Mouse (Mus musculus): Measurements from ENCODE around the gene Kyat1. TPM values are rescaled to one million over a fixed set of nuclear protein-coding genes. Genes with fewer than 3 reads are reported as not detected.

Gene Kyat1
- polyA plus RNA-seq, 1 experiment, result 35.3 TPM

DNA sequence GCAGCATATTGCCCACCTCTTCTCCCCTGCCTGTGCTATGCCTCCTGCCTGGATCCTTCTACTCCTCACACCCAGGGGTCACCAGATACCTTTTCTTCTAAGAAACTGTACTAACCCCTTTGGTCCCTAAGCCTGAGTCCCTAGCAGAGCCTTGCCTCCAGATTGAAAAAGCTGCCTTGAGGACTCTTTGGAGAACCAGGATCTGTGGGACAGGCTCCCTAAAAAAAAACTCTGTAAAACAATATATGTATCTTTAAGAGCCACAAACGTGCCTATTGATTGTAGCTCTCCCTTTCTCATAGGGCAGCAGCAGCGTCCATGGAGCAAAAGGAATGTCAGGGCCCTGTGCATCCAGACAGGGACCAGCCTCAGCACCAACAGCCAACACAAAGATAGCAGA lies 34.6 kb upstream of the Kyat1 start, which contains the start of gene Gm28035:
Gene Gm28035 (plus strand): TSS at position 301 of the 400 bp plus-strand sequence.
- Histone ChIP-seq H3K27me3 (ENCODE audit: control insufficient read depth, insufficient read depth, low read length) (no peaks in the 10 kb centered on the region), H3K4me3 (ENCODE audit: control insufficient read depth, insufficient read depth, low read length) (no peak within 1 kb of the TSS), H3K27ac (ENCODE audit: control insufficient read depth, insufficient read depth, low read length) (no peak within 1 kb of the TSS), H3K36me3 (ENCODE audit: control insufficient read depth, insufficient read depth, low read length) (peaks cover 25% of the 10 kb centered on the region), H3K4me1 (replicated peaks; ENCODE audit: control insufficient read depth, insufficient read depth, low read length) (peaks cover 44% of the 10 kb centered on the region)
- WGBS, result 90% methylated on average over 2 of the region's 2 CpGs
- no peak for DNase-seq
- TF ChIP-seq CTCF (IDR thresholded peaks at IDR 0.05; ENCODE audit: borderline replicate concordance, control insufficient read depth, extremely low read depth, insufficient read depth, low read length, poor library complexity) (no peak), POLR2A (IDR thresholded peaks at IDR 0.05; ENCODE audit: control insufficient read depth, extremely low read depth, insufficient read depth, low read length, poor library complexity) (no peak)

DNA sequence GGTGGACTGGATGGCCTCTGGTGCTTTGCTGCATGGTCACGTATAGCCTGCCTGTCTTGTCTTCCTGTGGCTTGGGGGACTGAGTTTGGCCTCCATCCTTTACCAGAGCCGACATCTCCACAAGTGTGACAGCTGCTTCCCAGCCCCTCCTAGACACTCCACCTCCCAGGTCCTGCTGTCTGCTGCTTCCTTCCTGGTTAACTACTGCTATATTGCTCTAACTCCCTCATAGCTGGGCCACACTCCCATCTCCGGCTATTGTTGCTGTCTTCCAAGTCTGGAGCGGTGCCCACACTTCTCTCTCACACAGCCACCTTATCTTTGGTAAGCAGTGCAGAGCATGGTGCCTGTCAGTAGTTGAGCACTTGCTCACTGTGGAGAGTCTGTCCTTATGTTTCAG lies 34.1 kb upstream of the Kyat1 start:
- 94% methylated on average over 4 of the region's 4 CpGs for WGBS
- Histone ChIP-seq H3K27me3 (ENCODE audit: control insufficient read depth, insufficient read depth, low read length) (no peaks in the 10 kb centered on the region), H3K4me1 (replicated peaks; ENCODE audit: control insufficient read depth, insufficient read depth, low read length) (peaks cover 41% of the 10 kb centered on the region), H3K4me3 (ENCODE audit: control insufficient read depth, insufficient read depth, low read length) (no peak overlapping the region), H3K36me3 (ENCODE audit: control insufficient read depth, insufficient read depth, low read length) (peaks cover 23% of the 10 kb centered on the region), H3K27ac (ENCODE audit: control insufficient read depth, insufficient read depth, low read length) (no peak overlapping the region)
- DNase-seq, result no peak
- no peak for TF ChIP-seq POLR2A (IDR thresholded peaks at IDR 0.05; ENCODE audit: control insufficient read depth, extremely low read depth, insufficient read depth, low read length, poor library complexity)

DNA sequence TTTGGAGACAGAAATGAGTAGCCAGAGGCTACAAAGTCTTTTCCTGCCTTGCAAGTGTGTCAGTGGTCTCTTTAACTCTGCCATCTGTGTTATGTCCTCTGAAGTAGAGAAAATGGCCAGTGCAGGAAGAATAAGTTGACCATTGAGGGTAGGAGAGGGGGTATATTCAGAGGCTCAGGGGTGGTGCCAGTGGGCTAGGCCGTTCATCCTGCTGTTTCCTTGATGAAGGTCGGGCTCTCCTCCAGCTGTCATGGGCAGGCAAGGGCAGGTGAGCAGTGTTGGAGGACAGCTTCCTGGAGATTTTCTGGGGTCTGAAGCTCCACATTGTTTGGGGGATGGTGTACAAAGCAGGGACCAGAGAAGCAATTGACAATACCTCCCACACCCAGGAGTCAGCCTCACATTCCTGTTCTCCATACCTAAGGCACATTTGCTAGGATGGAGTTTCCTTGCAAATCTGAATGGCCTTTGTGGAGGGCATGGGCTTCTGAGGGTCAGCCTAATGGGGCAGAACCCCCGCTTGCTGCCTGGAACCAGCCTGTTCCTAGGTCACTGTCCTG lies 33.3 kb upstream of the Kyat1 start:
- WGBS, result 77% methylated on average over 3 of the region's 3 CpGs
- peaks cover 16% of the 10 kb centered on the region for H3K36me3 ChIP-seq (ENCODE audit: control insufficient read depth, insufficient read depth, low read length)
- H3K27ac ChIP-seq (ENCODE audit: control insufficient read depth, insufficient read depth, low read length), result no peak overlapping the region
- DNase-seq, result no peak
- TF ChIP-seq CTCF (IDR thresholded peaks at IDR 0.05; ENCODE audit: borderline replicate concordance, control insufficient read depth, extremely low read depth, insufficient read depth, low read length, poor library complexity) (no peak), POLR2A (IDR thresholded peaks at IDR 0.05; ENCODE audit: control insufficient read depth, extremely low read depth, insufficient read depth, low read length, poor library complexity) (no peak)
- no peak overlapping the region for H3K4me3 ChIP-seq (ENCODE audit: control insufficient read depth, insufficient read depth, low read length)
- H3K4me1 ChIP-seq (replicated peaks; ENCODE audit: control insufficient read depth, insufficient read depth, low read length), result peaks cover 39% of the 10 kb centered on the region
- H3K27me3 ChIP-seq (ENCODE audit: control insufficient read depth, insufficient read depth, low read length), result no peaks in the 10 kb centered on the region

DNA sequence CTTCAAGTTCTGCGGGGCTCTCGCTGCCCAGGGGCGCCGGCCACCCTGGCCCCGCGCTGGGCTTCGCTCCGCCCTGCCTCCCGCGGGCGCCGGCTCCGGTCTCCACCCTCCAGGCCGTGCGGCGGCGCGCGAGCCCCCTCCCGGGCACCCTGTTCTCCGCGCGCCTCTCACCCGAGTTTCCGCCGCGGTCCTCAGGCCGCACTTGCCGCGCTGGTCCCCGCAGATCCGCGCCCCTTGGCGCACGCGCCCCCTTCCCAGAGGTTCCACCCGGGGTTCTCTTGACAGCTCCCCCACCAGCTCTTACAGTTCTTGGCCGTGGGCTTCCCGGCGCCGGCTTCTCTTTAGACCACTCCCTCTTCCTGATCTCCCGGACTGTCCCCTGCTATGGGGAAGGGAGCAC lies 32.2 kb upstream of the Kyat1 start:
- H3K27ac ChIP-seq (ENCODE audit: control insufficient read depth, insufficient read depth, low read length), result peak overlapping the region; percentile 45; the same call in 1 of the 2 replicates
- WGBS, result under 1% methylated on average over 42 of the region's 42 CpGs
- peaks cover 10% of the 10 kb centered on the region for H3K36me3 ChIP-seq (ENCODE audit: control insufficient read depth, insufficient read depth, low read length)
- TF ChIP-seq CTCF (IDR thresholded peaks at IDR 0.05; ENCODE audit: borderline replicate concordance, control insufficient read depth, extremely low read depth, insufficient read depth, low read length, poor library complexity), result no peak
- no peak for TF ChIP-seq POLR2A (IDR thresholded peaks at IDR 0.05; ENCODE audit: control insufficient read depth, extremely low read depth, insufficient read depth, low read length, poor library complexity)
- peaks cover 35% of the 10 kb centered on the region for H3K4me1 ChIP-seq (replicated peaks; ENCODE audit: control insufficient read depth, insufficient read depth, low read length)
- no peaks in the 10 kb centered on the region for H3K27me3 ChIP-seq (ENCODE audit: control insufficient read depth, insufficient read depth, low read length)
- H3K4me3 ChIP-seq (ENCODE audit: control insufficient read depth, insufficient read depth, low read length), result peak overlapping the region; percentile 77
- DNase-seq, result peak; percentile 71

DNA sequence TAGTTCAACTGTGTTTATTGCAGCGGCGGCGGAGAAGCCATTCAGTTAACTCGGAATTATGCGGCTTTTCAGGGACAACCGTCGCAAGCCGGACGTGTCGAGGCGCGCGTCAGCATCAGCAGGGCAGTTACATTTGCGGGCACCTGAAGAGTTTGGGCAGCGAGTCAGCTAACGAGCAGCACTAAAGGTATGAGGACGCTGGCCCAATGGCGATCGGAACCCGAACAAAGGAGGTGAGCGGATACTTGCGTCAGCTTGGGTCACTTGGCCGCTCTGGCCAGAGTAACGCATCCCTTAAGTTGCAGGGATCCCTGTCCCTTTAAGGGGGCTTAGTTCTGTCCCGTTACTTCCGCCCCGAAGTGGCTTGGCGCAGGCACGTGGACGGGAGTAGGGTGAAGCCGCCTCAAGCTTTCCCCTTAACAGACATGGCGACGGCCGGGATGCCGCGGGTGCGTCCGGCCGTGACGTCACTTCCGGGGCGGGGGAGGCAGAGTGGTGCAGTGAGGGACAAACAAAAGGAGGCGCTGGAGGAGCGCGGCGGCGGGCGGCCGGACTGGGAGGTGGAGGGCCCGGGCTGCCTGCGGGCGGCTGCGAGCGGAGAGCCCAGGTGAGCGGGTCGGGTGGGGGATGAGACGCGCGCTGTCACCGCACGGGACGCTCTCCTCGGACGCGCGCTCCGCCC lies 31.7 kb upstream of the Kyat1 start, which contains the start of gene Lrrc8a:
Gene Lrrc8a (plus strand): TSS at position 517 of the 682 bp plus-strand sequence.
- H3K36me3 ChIP-seq (ENCODE audit: control insufficient read depth, insufficient read depth, low read length), result peaks cover 10% of the 10 kb centered on the region
- 0 out of 2 replicates have a peak, but pooled peaks have one; percentile 35 for TF ChIP-seq CTCF (IDR thresholded peaks at IDR 0.05; ENCODE audit: borderline replicate concordance, control insufficient read depth, extremely low read depth, insufficient read depth, low read length, poor library complexity)
- peak; percentile 80; the same call in 1 of the 2 replicates for TF ChIP-seq POLR2A (IDR thresholded peaks at IDR 0.05; ENCODE audit: control insufficient read depth, extremely low read depth, insufficient read depth, low read length, poor library complexity)
- peak within 1 kb of the TSS; percentile 77 for H3K4me3 ChIP-seq (ENCODE audit: control insufficient read depth, insufficient read depth, low read length)
- peak; percentile 100 for DNase-seq
- H3K27ac ChIP-seq (ENCODE audit: control insufficient read depth, insufficient read depth, low read length), result peak within 1 kb of the TSS; percentile 45
- no peaks in the 10 kb centered on the region for H3K27me3 ChIP-seq (ENCODE audit: control insufficient read depth, insufficient read depth, low read length)
- WGBS, result under 1% methylated on average over 67 of the region's 67 CpGs
- H3K4me1 ChIP-seq (replicated peaks; ENCODE audit: control insufficient read depth, insufficient read depth, low read length), result peaks cover 32% of the 10 kb centered on the region

DNA sequence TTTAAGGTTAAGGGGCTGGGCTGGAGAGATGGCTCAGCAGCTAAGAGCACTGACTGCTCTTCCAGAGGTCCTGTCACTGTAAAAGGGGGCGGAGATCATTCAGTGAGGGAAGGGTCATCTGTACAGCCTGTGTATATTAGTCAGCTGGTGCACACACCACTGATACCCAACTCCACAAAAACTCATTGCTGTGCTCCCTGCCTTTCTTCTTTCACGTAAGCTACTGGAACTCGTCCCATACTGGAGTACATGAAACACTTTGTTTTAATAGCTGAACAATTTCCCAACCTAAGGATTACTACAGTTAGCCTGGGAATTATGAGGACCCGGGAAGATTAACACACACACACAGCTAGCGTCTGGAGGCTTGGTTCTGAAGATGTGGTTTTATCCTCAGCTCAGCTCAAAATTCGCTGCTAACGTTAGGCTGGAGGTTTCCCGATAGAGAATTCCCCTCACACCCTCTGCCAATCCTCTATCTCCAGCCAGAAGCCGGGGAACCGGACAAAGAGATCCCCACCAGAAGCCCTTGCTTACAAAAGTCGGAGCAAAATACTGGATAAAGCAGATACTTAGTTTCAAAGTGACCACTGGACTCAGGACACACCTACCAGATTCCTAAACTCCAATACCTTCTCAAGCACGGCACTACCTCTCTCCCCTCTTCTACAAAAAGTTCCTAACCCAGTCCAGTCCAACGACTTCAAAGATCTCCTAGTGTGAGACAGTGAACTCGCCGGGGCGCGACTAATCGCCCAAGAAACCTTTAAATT lies 31.0 kb upstream of the Kyat1 start:
- 9% methylated on average over 18 of the region's 18 CpGs for WGBS
- no peak for DNase-seq
- peak overlapping the region; percentile 77 for H3K4me3 ChIP-seq (ENCODE audit: control insufficient read depth, insufficient read depth, low read length)
- peak overlapping the region; percentile 42 for H3K27ac ChIP-seq (ENCODE audit: control insufficient read depth, insufficient read depth, low read length)
- H3K27me3 ChIP-seq (ENCODE audit: control insufficient read depth, insufficient read depth, low read length), result no peaks in the 10 kb centered on the region
- peaks cover 32% of the 10 kb centered on the region for H3K4me1 ChIP-seq (replicated peaks; ENCODE audit: control insufficient read depth, insufficient read depth, low read length)
- peaks cover 10% of the 10 kb centered on the region for H3K36me3 ChIP-seq (ENCODE audit: control insufficient read depth, insufficient read depth, low read length)
- TF ChIP-seq POLR2A (IDR thresholded peaks at IDR 0.05; ENCODE audit: control insufficient read depth, extremely low read depth, insufficient read depth, low read length, poor library complexity), result no peak
- no peak for TF ChIP-seq CTCF (IDR thresholded peaks at IDR 0.05; ENCODE audit: borderline replicate concordance, control insufficient read depth, extremely low read depth, insufficient read depth, low read length, poor library complexity)

Data from thymus, adult 2 months (tissue).